Mouse (Mus musculus): Measurements from ENCODE around the gene Prr18.
A peak's percentile ranks its signal among the peaks of the same experiment; 100 is the strongest.

Prr18 gene

DNA sequence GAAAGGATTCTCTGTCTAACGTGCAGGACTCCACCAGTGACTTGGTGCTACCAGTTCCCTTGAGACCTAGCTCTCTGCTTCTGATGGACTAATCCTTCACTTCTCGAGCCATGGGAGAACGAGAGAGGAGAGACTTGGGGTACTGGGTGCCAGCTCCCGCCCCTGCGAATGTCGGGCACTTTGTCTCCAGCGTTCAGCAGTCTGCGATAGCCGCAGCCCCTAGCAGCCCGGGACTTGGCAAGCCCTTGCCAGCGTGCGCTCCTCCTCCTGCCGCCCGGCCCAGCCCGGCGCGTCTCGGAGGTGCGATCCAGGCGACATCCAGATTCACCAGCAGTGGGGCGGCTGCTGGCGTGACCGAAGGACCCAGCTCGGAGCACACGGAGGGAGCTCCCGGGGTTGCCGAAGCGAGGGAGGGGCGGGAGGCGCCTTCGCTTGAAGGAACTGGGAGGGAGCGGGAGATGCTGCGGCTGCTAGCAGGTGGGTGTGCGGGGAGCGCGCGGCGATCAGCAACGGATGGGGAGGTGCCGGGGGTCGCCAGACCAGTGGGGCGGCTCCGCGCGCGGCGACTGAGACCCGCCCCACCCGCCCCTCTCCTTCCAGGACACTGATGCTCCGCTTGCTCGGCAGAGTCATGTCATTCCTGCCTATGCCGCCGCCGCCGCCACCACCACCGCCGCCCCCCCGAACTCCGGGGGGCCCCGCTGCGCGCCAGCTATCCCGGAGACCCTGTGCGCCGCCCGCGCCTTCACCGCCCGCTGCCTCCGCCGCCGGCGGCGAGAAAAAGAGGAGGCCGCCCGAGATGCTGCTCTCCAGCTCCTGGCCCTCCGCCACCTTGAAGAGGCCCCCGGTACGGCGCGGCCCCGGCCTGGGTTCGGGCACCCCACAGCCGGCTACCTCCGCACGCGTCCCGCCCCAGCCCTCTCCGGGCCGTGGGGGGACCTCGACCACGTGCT is 3.4 kb downstream of the Prr18 start:
- peak; percentile 39 to 43 for DNase-seq (ENCODE audit: low spot score in 2 of 2)

DNA sequence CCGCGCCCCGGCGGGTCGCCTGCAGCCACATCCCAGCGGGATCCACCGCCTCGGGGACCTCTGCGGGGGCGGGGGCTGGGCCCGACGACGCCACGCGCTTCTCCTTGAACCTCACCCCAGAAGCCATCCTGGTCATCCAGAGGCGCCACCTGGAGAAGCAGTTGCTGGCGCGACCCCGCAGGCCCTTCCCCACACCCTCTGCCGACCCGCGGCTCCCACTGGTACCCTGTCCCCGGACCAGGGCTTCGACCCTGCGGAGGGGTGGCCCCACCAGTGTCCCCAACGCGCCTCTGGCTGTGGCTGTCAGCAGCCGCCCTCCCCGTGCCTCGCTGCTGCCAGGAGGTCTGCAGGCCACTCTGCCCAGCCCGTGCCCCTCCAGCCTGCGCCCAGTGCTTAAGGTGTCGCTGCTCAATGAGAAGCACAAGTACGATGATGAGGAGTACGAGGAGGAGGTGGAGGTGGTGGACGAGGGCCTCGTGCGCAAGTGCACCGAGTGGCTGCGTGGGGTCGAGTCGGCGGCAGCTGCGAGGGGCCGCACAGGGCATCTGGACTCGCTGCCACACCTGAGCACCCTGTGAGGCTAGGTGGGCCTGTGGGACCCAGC is 4.2 kb downstream of the Prr18 start:
- no peak for DNase-seq (ENCODE audit: low spot score in 2 of 2)

DNA sequence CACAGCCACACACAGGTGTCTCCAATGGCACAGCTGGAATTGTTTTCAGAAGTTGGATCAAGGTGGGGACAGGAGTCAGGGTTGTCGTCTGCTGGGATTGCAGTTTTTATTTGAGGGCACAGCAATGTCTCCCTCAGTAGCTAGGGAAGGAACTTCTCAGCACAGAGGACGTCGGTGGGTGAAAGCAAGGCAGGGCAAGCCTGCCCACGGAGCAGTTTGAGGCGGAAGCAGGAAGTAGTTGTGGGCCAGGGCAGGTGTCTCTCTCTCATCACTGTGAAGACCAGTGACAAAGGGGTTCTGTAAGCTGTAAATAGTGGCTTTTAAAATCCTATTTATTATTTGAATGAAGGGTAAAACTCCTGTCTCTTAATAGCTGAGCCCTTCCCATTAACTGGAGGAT is 5.4 kb downstream of the Prr18 start:
- DNase-seq (ENCODE audit: low spot score in 2 of 2) = no peak

DNA sequence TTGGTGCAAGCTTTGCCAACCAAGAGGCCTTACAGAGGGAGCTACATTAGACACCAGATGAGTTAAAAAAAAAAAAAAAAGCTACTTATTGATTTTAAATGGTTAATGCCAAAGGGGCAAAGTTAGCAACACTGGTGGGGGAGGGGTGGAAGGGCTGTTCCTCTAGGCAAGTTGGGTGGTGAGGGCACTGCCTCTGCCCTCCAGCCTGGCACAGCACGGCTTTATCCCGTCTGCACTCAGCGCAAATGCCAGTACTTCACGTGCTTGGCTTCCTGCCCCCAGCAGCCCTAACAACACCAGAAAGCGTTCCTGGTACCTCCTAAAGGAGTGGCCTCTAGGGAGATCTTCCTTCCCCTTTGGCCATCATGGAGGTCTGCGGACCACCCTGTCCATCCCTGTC is 6.2 kb downstream of the Prr18 start:
- DNase-seq (ENCODE audit: low spot score in 2 of 2) = no peak

DNA sequence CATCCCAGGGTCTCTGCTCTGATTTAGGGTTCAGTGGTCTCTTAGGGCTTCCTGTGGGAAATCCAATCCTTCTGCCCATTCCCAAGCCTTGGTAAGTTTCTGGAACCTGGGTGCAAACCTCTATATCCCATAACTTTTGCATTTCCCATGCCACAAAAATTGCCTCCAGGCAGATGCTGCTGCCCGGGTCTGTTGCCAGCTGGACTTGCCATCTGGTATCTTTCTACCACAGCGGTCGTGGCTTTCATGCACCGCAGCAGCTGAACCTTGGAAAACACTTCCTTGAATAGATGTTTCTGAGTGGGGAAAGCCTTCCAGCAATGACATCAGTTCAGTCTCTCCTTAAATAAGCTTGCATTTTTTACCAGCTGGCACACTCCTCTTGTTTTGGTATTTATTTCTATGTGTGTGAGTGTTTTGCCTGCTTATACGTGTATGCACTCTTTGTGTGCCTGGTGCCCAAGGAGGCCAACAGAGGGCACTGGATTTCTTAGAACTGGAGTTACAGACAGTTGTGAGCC is 10.6 kb downstream of the Prr18 start:
- DNase-seq (ENCODE audit: low spot score in 2 of 2) = no peak

DNA sequence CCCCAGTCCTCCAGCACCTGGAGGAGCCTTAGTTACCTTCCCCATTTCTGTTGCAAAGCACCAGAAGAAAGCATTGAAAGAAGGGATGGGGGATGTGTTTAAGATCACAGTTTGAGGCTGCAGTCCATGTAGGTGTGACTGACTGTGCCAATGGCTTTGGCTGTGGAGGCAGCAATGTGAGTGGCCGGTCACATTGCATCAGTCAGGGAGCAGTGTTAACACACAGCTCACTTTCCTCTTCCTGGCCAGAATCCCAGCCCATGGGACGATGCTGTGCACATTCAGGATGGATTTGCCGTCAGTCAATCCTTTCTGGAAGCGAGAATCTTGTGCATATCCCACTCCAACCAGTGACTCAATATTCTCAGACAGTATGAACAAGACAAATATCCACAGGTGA is 11.7 kb downstream of the Prr18 start:
- no peak for DNase-seq (ENCODE audit: low spot score in 2 of 2)

DNA sequence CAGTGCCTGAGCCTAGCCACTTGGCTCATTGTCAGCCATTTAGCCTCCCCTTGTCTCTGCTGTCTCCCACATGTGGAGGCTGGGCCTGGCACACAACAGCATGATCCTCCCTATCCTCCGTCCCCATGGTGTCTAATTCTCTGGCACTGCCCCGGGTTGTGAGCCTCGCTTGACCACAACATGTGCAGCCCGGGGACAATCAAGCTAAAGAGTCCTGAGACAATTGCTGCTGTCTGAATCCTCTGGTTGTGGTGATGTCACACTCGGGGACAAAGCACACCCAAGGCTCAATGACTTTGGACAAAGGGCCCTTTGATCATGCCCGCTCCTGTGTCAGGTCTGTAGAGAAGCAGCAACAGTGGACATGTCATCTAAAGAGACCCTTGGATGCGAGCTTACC is 13.8 kb downstream of the Prr18 start:
- DNase-seq (ENCODE audit: low spot score in 2 of 2) = no peak

DNA sequence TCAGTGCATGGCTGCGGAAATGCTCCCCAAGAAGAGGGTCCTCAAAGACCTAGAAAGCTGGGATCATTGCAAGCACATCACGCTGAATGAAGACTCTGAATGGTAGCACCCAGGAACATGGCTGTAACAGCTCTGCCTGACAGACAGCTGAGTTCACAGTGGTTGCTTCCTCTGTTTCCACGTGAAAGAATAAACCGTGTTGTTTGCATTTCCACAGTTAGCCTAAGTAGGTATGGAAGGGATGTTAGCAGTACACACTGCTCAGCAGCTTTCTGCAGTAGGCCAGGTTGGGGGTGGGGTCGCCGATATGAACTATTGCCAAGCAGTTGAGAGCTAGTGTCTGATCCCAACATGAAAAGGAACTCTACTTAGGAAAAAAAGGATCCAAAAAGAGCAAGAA is 18.4 kb downstream of the Prr18 start, which contains the start of gene T2:
TSS of gene T2 (plus strand) at position 301 of the 400 bp plus-strand sequence.
- no peak for DNase-seq (ENCODE audit: low spot score in 2 of 2)

DNA sequence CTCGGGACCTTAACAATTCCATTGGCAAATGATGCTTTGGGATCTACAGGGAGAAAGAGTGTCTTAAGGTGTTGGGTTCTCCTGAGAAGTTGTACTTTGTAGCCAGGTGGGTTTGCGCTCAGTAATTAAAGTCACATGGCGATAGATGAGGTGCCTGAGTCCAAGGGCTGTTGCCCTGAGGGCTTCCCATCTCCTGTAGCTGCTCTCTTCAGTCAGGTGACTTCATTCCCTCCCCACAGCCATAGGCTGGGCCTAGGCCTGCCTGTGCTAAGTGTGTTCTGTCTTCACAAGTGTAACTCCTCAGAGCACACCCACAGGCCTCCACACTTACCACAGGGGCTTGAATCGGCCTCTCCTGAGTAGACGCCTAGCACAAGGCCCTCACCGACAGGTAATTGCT is 20.2 kb downstream of the Prr18 start:
- no peak for DNase-seq (ENCODE audit: low spot score in 2 of 2)

DNA sequence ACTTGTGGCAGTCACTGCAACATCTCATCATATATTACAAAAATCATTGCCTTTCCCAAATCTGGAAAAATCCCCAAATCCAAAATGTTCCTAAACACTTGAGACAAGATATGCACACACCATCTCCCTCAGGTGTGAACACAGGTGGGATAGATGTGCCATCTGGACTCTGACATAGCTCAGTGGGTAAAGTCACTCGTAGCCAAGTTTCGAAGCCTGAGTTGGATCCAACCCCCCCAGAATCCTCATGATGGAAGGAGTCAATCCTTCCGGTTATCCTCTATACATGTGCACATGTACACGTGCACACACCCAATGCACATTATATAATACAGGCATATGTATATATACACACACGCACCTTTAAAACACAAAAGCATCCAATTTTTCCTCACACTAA is 23.6 kb downstream of the Prr18 start:
- DNase-seq (ENCODE audit: low spot score in 2 of 2) = no peak

DNA sequence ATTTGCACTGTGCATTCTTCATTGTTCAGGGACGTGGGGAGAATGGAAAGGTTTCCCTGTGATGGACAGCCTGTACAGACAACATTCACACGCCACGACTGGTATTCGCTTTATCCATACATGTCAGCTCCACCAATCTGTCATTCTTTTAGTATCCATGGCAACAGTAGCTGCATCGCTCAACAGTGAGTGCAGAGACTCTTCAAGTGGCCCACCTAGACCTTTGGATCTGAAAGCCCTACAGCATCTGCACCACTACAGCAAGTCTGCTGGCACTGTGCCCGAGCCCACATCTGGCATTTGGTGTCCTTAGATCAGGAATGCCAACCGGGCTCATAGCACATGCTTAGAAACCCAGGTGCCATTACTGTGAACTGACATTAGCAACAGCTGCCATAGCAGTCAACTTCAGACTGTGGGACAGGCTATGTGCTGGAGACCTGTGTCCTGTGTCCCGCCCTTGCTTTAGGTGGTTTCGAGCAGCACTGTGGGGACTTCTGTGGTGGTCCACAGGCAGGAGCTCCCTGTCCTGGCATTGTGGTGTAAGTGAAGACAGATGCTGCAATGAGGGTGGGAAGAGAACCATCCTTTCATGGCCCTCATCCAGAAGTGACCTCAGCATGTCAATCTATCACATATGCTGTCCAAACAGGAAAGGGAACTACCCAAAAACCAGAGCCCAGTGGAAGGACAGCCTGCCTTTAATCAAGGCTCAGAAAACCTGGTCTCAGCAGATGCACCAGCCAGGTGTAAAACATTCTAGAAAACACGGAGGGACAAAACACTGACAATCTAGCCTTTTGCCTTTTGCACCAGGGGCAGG is 24.2 kb downstream of the Prr18 start:
- no peak for DNase-seq (ENCODE audit: low spot score in 2 of 2)

DNA sequence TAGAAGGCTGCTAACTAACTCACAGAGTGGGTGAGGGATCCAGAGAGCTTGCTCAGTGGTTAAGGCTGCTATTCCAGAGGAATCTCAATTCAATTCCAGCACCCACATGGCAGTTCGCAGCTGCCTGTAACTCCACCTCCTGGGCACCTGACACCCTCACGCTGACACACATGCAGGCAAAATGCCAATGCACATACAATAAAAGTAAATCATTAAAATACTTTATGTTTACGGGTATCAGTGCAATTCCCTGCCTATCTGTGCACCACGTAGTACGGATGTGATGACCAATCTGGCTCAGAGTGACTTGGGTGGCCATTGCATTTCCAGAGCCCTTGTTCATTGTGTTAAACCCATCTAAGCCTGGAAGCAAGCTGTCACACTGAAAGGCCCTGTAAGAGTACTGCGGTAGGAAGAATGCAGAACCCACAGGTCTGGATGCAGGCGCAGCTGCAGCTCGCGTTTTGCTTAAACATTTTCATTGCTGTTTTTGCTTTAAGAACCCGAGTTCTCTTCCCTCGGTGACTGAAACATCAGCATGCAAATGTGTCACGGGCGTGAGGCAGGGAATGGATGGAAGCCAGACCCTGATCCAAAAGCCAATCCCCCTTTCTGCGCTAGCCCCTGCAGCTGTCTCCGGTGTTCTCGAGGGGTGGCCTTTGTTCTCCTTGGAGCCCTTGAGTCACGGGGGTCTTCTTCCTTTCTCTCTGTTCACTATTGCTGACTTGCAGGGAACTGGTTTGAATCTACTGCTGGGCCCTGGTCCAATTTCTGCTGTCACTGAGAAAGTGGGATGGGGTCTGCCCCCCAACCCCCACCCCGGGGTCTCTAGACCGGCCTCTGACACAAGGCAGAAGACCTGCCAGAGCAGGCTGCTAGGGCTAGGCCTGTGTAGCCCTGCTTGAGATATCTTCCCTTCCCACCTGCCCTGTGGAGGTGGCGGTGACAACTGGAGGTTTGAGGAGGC is 30.5 kb downstream of the Prr18 start:
- no peak for DNase-seq (ENCODE audit: low spot score in 2 of 2)

DNA sequence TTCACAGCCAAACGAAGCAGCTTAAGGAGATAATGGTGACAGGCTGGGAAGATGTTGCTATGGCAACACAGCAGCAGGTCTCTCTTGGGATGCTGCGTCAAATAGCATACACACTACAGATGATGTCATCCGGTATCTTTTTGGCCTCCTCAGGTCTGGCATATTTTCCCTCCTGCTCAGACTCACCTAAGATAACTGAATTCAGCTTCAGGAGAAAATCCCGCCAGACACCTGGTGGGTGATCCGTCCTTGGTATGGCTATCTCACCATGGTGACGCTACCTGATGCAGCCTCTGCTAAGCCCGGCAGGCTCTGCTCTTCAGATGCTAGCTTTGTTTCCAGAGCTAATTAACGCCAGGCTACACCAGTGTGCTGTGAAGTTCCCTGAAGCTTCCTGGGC is 31.3 kb downstream of the Prr18 start:
- peak; percentile 74 to 83 for DNase-seq (ENCODE audit: low spot score in 2 of 2)

DNA sequence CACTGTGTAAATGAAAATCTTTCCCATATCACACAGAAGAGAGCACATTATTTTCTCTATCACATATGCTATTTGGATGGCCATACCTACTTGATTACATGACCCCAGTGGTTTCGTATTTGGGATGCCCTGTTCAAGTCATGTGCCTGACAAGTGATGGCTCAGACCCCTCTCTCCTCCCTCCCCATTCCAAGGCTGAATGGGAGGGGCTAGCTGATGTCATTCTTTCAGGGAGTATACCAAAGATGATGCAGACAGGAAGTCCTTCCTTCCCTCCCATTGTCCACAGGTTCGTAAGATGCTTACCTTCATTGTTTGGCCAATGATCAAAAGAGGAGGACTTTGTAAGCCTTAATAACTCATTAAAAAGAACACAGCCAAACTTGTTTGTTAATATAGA is 31.9 kb downstream of the Prr18 start:
- no peak for DNase-seq (ENCODE audit: low spot score in 2 of 2)

DNA sequence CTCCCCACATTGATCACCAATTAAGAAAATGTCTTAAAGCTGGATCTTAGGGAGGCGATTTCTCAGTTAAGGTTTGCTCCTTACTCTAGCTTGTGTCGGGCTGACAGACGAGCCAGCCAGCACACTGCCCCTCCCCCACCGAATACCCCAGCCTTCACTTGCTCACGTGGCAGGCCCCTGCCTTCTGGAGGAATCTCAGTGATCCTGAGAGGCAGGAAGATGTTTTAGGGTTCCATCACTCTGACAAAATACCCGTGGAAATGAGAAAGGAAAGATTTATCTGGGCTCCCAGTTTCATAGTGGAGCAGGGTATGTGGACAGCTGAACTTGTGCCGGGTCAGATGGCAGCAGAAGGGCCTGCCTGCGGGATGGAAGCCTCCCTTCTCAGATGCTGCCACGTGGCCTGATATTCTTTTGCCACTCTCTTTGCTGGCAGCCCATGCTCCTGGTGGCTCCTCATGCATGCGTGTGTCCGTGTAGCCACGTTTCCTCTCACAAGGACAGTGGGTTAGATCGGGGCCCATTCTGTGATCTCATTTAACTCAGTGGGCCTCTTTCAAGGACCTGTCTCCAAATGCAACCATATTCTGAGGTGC is 33.5 kb downstream of the Prr18 start:
- DNase-seq (ENCODE audit: low spot score in 2 of 2) = no peak

DNA sequence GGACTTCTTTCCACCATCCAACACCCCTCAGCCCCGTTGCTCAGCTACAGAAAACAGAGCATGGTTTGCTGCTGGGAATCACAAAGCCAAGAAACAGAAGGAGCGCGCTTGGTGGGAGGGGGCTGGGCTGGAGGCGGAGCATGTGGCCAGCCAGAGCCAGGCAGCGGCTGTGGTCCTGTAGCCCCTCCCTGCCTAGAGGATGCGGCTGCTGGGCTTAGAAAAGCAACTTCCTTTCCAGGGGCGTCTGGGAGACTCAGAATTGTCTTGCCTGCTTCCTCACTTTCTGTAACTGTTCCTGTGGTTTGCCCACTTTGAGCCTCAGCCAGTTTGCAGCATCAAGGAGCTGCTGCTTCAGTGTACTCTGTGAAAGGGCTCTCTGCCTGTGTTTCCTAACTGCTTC is 34.6 kb downstream of the Prr18 start:
- DNase-seq (ENCODE audit: low spot score in 2 of 2) = peak; percentile 78 to 83

DNA sequence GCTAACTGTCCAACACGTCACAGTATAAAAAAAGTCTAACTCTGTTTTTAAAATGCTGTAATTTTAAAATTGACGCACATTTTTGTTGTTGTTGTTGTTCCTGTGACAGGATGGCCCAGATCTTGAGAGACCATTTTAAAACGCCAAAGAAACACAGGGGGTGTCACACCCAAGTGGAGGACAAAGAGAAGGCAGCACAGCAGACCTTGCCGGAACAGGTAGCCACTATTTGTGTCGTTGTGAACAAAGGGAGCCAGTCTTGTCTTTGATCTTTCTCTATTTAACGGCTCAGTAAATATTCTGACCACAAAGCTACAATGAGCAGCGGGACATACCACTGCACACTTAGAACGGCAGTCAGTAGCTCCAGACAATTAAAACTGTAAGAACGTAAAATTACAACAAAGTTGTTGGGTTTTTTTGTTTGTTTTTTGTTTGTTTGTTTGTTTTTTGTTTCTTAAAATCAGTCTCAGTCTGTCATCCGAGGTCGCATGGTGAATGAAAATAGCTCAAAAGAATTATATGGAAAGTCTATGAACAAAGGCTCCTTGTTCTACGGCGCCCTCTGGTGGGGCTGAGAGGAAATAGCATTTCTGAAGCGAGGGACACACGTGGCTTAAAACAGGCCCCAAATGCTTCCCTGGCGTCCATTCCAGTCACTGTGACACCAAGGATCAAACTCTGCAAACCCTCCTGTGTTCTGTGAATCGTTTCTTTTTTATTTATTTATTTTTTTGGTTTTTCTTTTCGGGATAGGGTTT is 35.2 kb downstream of the Prr18 start:
- peak; percentile 57 to 70 for DNase-seq (ENCODE audit: low spot score in 2 of 2)

DNA sequence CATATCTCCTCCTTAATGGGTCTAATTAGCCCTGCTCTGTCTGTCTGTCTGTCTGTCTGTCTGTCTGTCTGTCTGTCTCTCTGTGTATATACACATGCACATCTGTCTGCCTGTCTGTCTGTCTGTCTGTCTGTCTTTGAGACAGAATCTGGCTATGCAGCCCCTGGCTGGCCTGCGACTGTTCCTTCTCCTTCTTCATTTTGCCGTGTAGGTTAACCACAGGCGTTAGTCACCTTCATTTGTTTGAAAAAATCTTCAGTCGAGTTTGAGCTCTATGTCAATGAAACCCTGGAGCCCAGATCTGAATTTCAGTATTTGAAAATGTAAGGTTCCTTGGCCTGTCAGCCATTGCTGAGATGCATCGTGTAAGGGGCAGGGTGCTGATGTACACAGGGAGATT is 40.0 kb downstream of the Prr18 start:
- no peak for DNase-seq (ENCODE audit: low spot score in 2 of 2)

DNA sequence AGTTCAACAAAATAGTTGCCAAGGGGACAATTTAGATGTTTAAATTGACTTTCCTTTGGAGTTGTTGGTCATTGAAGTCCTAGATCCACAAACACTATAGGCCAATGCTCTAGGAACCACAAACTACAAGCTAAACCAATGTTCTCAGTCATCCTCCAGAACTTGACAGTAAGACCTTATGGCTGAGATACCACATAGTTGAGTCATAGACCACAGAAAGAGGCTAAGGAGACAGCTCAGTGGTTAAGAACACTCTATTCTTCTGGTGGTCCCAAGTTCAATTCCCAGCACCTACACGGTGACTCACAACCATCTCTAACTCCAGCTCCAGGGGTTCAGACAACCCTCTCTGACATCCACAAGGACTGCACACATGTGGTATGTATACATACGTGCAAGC is 48.2 kb downstream of the Prr18 start:
- no peak for DNase-seq (ENCODE audit: low spot score in 2 of 2)

DNA sequence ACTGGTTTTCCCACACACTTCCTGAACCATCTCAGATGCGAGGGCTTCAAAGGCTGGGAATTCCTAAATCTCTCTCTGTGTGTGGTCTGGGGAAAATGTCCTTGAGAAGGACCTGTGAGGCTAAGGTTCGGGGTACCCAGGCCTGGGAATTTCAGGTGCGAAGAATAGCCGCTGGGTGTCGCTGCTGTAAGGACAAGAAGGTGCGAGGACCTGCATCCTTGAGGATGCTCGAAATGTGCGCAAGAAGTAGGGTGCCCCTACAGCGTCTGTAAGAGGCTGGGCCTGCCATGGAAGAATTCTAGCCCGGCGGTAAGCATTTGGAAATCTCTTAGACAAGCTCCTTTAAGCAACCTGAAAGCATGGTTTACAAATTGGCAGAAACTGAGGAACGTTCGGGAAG is 51.2 kb downstream of the Prr18 start:
- DNase-seq (ENCODE audit: low spot score in 2 of 2) = no peak
